Mouse (Mus musculus) kidney, adult 2 months (tissue): ENCODE results near the gene Lag3. TPM values are rescaled to one million over a fixed set of nuclear protein-coding genes. Genes with fewer than 3 reads are reported as not detected.

Source experiments
- DNase-seq: peaks from one replicate; pipeline ENCODE4 v3.0.0; 2021
- H3K27ac ChIP-seq: fragments of 200-500 bp; 2 replicates; pipeline ENCODE4 v1.5.1; 2012; ENCODE audit warnings: low read depth, low read length, control low read depth, inconsistent platforms; ENCODE audit not compliant: insufficient read depth
- H3K27me3 ChIP-seq: fragments of 200-500 bp; replicated peaks from 2 replicates; pipeline ENCODE4 v1.6.1; 2012; ENCODE audit warnings: mild to moderate bottlenecking, moderate library complexity, low read length, inconsistent platforms; ENCODE audit not compliant: control insufficient read depth, insufficient read depth
- H3K36me3 ChIP-seq: fragments of 200-500 bp; 2 replicates; pipeline ENCODE4 v1.6.1; 2012; ENCODE audit warnings: mild to moderate bottlenecking, moderate library complexity, low read length, inconsistent platforms; ENCODE audit not compliant: control insufficient read depth, insufficient read depth
- H3K4me1 ChIP-seq: fragments of 200-500 bp; 2 replicates; pipeline ENCODE4 v1.6.1; 2011; ENCODE audit warnings: low read length; ENCODE audit not compliant: control insufficient read depth, insufficient read depth
- H3K4me3 ChIP-seq: fragments of 200-500 bp; 2 replicates; pipeline ENCODE4 v1.5.1; 2011; ENCODE audit warnings: mild to moderate bottlenecking, low read depth, low read length, control low read depth; ENCODE audit not compliant: insufficient read depth
- CTCF ChIP-seq: fragments of 200-500 bp; conservative IDR thresholded peaks from 2 replicates; pipeline ENCODE4 v1.5.1; 2011; ENCODE audit warnings: low read depth, mild to moderate bottlenecking, control low read depth, low read length, moderate library complexity, mixed read lengths; ENCODE audit not compliant: insufficient read depth, insufficient read length
- POLR2A ChIP-seq: fragments of 200-500 bp; IDR thresholded peaks from one replicate; pipeline ENCODE4 v1.6.1; 2011; ENCODE audit warnings: low read depth, low read length, control low read depth
- WGBS: fragments of 180-500 bp; shearing (Covaris S2); methylation state at CpG from one replicate; pipeline ENCODE4 v1.1.7; 2018; 5-methylcytosine and 5-hydroxymethylcytosine counted together
- polyA plus RNA-seq: library from polyadenylated mRNA; depleted of rRNA; stranded (reverse); fragments of >200 nt; gene quantifications from 2 replicates; pipeline ENCODE4 v1.2.3, GENCODE M21; 2012

The Lag3 gene
- polyA plus RNA-seq, 1 experiment: 1.5 TPM

DNA sequence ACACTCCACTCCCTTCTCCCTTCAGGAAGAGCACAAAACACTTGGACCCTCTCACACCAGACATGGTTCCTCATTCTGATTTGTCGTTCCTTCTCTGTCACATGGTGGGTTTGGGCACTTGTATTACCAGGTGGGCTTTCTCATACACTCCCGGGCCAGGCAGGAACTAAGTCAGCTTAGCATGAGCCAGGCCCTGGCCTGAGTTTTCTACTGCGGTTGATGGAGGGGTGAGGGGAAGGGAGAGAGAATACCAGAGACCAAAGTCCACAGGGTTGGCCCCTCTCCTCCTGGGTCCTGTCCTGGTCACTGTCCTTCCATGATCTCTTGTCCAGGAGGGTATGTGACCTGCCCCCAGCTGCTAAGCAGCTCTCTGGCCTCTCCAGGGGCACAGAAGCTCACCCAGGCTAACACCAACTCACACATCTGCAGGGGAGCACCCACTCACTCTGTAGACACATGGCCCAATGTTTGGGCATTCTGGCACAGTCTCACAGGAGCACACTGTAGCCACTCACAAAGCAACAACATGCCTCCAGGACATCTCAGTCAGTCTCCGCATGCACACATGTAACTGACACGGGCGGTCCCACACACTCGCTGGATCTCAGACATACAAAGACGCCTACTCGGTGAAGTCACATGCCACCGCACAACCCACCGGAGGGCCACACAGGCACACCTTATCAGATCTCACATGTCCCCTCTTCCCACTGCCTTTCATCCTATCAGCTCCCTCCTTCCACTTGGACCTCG, 4.6 kb upstream of the Lag3 start:
- H3K27ac ChIP-seq: peak overlapping the region; percentile 97
- TF ChIP-seq CTCF: no peak
- TF ChIP-seq POLR2A: no peak
- DNase-seq: peak; percentile 88
- peaks cover 26% of the 10 kb centered on the region for H3K4me1 ChIP-seq
- H3K4me3 ChIP-seq: peak overlapping the region; percentile 96
- H3K36me3 ChIP-seq: peaks cover 3% of the 10 kb centered on the region; the same call in 1 of the 2 replicates
- no peaks in the 10 kb centered on the region for H3K27me3 ChIP-seq
- WGBS: 4% methylated on average over 12 of the region's 12 CpGs

DNA sequence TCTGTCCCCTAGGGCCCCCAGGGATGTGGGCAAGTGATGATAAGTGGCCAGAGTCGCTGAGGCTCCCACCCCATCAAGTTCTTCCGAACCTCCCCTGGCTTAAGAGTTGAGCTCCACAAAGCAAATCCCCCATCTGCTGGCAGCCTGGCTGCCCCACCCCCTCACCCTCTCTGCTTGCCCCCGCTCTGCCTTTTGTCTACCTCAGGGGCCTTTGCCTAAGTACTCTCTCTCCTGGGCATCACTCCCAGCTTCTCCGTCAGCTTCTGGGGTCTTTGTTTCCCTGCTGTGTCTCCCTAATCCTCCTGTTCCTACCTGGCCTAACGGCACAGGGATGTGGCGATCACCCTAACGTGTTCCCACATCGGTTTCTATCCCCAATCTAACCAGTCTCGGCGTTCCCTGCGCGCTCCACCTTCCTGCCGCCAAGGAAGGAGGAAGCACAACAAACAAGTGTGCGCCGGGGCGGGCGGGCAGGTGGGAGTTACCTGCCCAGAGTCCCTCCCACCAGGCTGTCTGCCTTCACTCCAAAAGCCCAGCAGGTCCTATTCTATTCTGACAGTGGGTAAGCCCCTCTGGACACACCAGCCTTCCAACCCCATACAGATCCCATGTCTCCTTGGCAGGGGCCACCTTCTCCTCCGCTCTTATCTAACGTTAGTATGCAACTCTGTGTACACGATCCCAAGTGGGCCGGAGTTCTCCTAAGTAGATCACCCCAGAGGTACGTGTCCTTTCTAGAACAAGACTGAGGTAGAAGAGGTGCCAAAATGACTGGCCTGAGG, 3.8 kb upstream of the Lag3 start:
- WGBS: 14% methylated on average over 22 of the region's 22 CpGs
- Histone ChIP-seq H3K4me1 (peaks cover 18% of the 10 kb centered on the region), H3K27me3 (no peaks in the 10 kb centered on the region), H3K36me3 (peaks cover 3% of the 10 kb centered on the region; the same call in 1 of the 2 replicates), H3K4me3 (peak overlapping the region; percentile 96), H3K27ac (peak overlapping the region; percentile 97)
- DNase-seq: peak; percentile 75
- TF ChIP-seq POLR2A (peak; percentile 30), CTCF (no peak)

DNA sequence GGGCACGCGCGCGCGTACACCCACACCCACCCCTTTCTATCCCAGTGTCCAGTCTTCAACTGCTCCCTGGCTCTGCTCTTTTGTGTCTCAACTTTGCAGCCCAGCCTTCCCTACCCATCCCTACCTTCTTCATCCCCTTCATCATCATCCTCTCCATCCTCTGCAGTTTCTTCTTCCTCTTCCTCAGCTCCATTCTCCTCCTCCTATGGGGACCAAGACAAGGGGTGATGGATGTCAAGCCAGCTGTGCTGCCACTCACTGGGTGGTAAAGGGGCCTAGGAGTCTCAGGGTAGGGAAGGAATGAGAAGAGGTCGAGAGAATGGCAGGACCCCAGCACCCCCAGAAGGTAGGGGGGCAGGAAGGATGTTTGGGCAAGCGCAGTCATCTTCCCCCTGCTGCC, 3.0 kb upstream of the Lag3 start:
- H3K27ac ChIP-seq: no peak overlapping the region
- no peak overlapping the region for H3K4me3 ChIP-seq
- DNase-seq: no peak
- peaks cover 3% of the 10 kb centered on the region; the same call in 1 of the 2 replicates for H3K36me3 ChIP-seq
- no peak for TF ChIP-seq POLR2A
- TF ChIP-seq CTCF: no peak
- H3K27me3 ChIP-seq: no peaks in the 10 kb centered on the region
- 72% methylated on average over 7 of the region's 7 CpGs for WGBS
- peaks cover 15% of the 10 kb centered on the region for H3K4me1 ChIP-seq

DNA sequence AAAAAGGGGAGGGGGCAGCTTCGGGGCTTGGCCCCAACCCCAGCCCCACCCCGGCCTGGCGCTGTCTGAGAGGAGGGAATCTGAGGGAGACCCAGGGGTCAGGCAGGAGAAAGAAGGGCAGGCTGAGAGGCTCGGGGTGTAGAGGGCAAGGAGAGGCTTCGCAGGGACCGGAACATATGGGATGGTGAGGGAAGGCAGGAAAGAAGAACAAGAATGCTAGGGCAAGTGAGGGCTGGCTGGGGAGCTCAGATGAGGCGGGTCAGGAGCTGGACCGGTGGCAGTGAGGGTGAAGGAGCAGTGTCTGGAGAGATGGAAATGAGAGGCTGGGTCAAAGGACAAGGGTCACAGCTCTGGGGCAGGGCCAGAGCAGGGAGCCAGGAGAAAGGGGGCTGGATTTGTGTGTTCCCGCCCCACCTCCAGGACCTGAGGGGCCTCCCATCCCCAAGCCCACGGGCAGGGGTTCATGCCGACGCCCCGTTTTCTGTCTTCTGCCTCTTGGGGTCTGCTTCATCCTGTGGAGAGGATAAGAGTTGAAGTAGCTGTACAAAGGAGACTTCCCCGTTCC, 2.3 kb upstream of the Lag3 start:
- WGBS: 54% methylated on average over 14 of the region's 14 CpGs
- DNase-seq: peak; percentile 82
- Histone ChIP-seq H3K27ac (no peak overlapping the region), H3K27me3 (no peaks in the 10 kb centered on the region), H3K36me3 (peaks cover 3% of the 10 kb centered on the region; the same call in 1 of the 2 replicates), H3K4me3 (no peak overlapping the region), H3K4me1 (peaks cover 15% of the 10 kb centered on the region)
- TF ChIP-seq POLR2A (peak; percentile 15), CTCF (no peak)

DNA sequence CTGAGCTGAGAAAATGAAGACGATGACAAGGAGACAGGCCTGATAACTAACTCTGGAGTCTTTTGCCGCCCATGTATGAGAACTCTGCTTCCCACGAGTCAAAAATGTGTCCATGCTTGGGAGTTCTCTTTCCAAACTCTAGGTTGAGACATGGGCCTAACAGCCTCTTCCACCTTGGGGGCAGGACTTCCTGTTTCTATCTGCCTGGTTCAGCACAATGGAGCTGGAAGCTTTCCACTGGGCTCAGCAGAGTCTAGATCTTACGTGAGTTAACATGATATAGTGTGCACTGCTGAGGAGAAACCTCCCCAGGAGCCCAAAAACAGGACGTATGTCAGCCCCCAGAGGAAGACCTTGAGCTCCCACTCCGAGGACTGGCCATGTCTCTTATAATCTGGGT, 1.7 kb upstream of the Lag3 start:
- TF ChIP-seq CTCF: no peak
- TF ChIP-seq POLR2A: no peak
- Histone ChIP-seq H3K27ac (no peak overlapping the region), H3K36me3 (peaks cover 3% of the 10 kb centered on the region; the same call in 1 of the 2 replicates), H3K4me1 (peaks cover 15% of the 10 kb centered on the region), H3K27me3 (no peaks in the 10 kb centered on the region), H3K4me3 (no peak overlapping the region)
- peak; percentile 31 for DNase-seq
- 33% methylated on average over 6 of the region's 6 CpGs for WGBS

DNA sequence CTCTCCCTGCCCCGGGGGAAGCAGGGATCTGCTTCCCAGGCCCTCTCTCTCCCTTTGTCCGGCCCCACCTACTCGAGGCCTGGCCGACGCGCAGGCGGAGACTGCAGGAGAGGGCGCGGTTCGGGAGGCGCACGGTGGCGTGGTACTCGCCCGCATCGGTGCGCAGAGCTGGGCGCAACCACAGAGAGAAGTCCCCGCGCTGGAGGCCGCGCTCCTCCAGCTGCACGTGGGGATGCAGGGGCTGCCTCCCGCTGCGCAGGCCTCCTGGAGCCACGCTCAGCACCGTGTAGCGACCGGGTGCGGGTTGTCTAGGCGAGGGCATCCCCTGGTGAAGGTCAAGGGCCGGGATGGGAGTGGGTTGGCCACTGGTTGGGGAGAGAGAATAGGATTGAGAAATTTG, 1.5 kb downstream of the Lag3 start:
- Histone ChIP-seq H3K27me3 (no peaks in the 10 kb centered on the region), H3K4me3 (no peak overlapping the region), H3K27ac (no peak overlapping the region), H3K4me1 (peaks cover 15% of the 10 kb centered on the region), H3K36me3 (peaks cover 3% of the 10 kb centered on the region; the same call in 1 of the 2 replicates)
- WGBS: 31% methylated on average over 32 of the region's 32 CpGs
- TF ChIP-seq CTCF (no peak), POLR2A (no peak)
- DNase-seq: no peak
